Mouse (Mus musculus): ENCODE data around the gene Ptges.

DNA sequence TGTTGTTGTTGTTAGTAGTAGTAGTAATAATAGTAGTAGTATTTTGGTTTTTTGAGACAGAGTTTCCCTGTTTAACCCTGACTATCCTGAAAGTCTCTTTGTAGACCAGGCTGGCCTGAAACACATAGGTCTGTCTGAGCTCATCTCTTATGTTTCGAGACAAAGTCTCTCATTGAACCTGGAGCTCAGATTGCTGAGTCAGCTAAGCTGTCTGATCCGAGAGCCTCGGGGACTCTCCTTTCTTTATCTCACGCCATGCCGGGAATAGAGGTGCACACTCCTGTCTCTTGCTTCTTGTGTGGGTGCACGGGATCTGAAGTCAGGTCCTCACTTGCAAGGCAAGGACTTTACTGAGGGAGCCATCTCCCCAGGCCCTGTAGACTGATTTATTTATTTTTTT is 3.4 kb upstream of the Ptges start:
- no peak for TF ChIP-seq POLR2A (IDR thresholded peaks at IDR 0.05; ENCODE audit: control insufficient read depth, low read depth, low read length)
- no peak for TF ChIP-seq CTCF (IDR thresholded peaks at IDR 0.05; ENCODE audit: control insufficient read depth, insufficient read depth, insufficient replicate concordance, low read depth, low read length)

Measured in testis, adult 2 months (tissue).